Mouse (Mus musculus): ENCODE data around the gene 4930544D05Rik. TPM values are rescaled to one million over a fixed set of nuclear protein-coding genes. Genes with fewer than 3 reads are reported as not detected.
A peak's percentile ranks its signal among the peaks of the same experiment; 100 is the strongest.

The 4930544D05Rik gene
- polyA plus RNA-seq, 1 experiment from 2014 or later = 0.23 TPM

GRCm38 (mm10) chr11:70583022-70583714 lies 32.5 kb upstream of the 4930544D05Rik start:
- no peak for ATAC-seq (ENCODE audit: insufficient read depth, low FRiP score, low read depth)
- no peaks in the 10 kb centered on the region for H3K36me3 ChIP-seq
- H3K9ac ChIP-seq = no peak overlapping the region
- H3K27me3 ChIP-seq (replicated peaks) = no peaks in the 10 kb centered on the region
- no peak overlapping the region for H3K4me3 ChIP-seq (replicated peaks)
- H3K4me2 ChIP-seq = peak overlapping the region; percentile 2; the same call in 1 of the 2 replicates
- H3K4me1 ChIP-seq = peaks cover 54% of the 10 kb centered on the region
- H3K9me3 ChIP-seq = no peaks in the 10 kb centered on the region
- WGBS = 42% methylated on average over 6 of the region's 6 CpGs
- peak overlapping the region; percentile 79 for H3K27ac ChIP-seq

GRCm38 (mm10) chr11:70583775-70584174 lies 31.9 kb upstream of the 4930544D05Rik start:
- no peaks in the 10 kb centered on the region for H3K9me3 ChIP-seq
- H3K9ac ChIP-seq = no peak overlapping the region
- H3K4me3 ChIP-seq (replicated peaks) = no peak overlapping the region
- no peaks in the 10 kb centered on the region for H3K27me3 ChIP-seq (replicated peaks)
- 82% methylated on average over 7 of the region's 7 CpGs for WGBS
- peaks cover 48% of the 10 kb centered on the region for H3K4me1 ChIP-seq
- no peak for ATAC-seq (ENCODE audit: insufficient read depth, low FRiP score, low read depth)
- no peak overlapping the region for H3K4me2 ChIP-seq
- no peaks in the 10 kb centered on the region for H3K36me3 ChIP-seq
- peak overlapping the region; percentile 79 for H3K27ac ChIP-seq

- H3K36me3 ChIP-seq = no peaks in the 10 kb centered on the region
- H3K4me1 ChIP-seq = peaks cover 36% of the 10 kb centered on the region
- peak overlapping the region; percentile 52 for H3K27ac ChIP-seq
- no peak overlapping the region for H3K4me2 ChIP-seq
- H3K27me3 ChIP-seq (replicated peaks) = no peaks in the 10 kb centered on the region
- H3K9ac ChIP-seq = no peak overlapping the region
- ATAC-seq (ENCODE audit: insufficient read depth, low FRiP score, low read depth) = peak; percentile 79
- H3K9me3 ChIP-seq = no peaks in the 10 kb centered on the region
- WGBS = 35% methylated on average over 7 of the region's 7 CpGs
- H3K4me3 ChIP-seq (replicated peaks) = no peak overlapping the region
Measured at GRCm38 (mm10) chr11:70585457-70585856, 30.2 kb upstream of the 4930544D05Rik start.

- 0 out of 2 replicates have a peak overlapping the region, but pooled peaks have one; percentile 52 for H3K27ac ChIP-seq
- no peaks in the 10 kb centered on the region for H3K27me3 ChIP-seq (replicated peaks)
- H3K9ac ChIP-seq = no peak overlapping the region
- H3K36me3 ChIP-seq = no peaks in the 10 kb centered on the region
- peaks cover 36% of the 10 kb centered on the region for H3K4me1 ChIP-seq
- H3K9me3 ChIP-seq = no peaks in the 10 kb centered on the region
- WGBS = 78% methylated on average over 3 of the region's 3 CpGs
- no peak overlapping the region for H3K4me2 ChIP-seq
- no peak overlapping the region for H3K4me3 ChIP-seq (replicated peaks)
- no peak for ATAC-seq (ENCODE audit: insufficient read depth, low FRiP score, low read depth)
Measured at GRCm38 (mm10) chr11:70586261-70586660, 29.4 kb upstream of the 4930544D05Rik start.

- Histone ChIP-seq H3K9me3 (no peaks in the 10 kb centered on the region), H3K27me3 (replicated peaks) (no peaks in the 10 kb centered on the region), H3K4me1 (peaks cover 35% of the 10 kb centered on the region), H3K4me3 (replicated peaks) (no peak overlapping the region), H3K9ac (no peak overlapping the region), H3K4me2 (no peak overlapping the region), H3K27ac (no peak overlapping the region), H3K36me3 (no peaks in the 10 kb centered on the region)
- WGBS = 70% methylated on average over 5 of the region's 5 CpGs
- no peak for ATAC-seq (ENCODE audit: insufficient read depth, low FRiP score, low read depth)
Measured at GRCm38 (mm10) chr11:70586954-70587353, 28.7 kb upstream of the 4930544D05Rik start.

- Histone ChIP-seq H3K4me3 (replicated peaks) (no peak overlapping the region), H3K9me3 (no peaks in the 10 kb centered on the region), H3K36me3 (no peaks in the 10 kb centered on the region), H3K9ac (no peak overlapping the region), H3K27me3 (replicated peaks) (no peaks in the 10 kb centered on the region), H3K4me2 (no peak overlapping the region), H3K4me1 (0 out of 2 replicates have a peak, but pooled peaks cover 7% of the 10 kb centered on the region), H3K27ac (no peak overlapping the region)
- 84% methylated on average over 1 of the region's 1 CpGs for WGBS
- no peak for ATAC-seq (ENCODE audit: insufficient read depth, low FRiP score, low read depth)
Measured at GRCm38 (mm10) chr11:70591733-70592132, 23.9 kb upstream of the 4930544D05Rik start.

- ATAC-seq (ENCODE audit: insufficient read depth, low FRiP score, low read depth) = no peak
- no peak overlapping the region for H3K4me2 ChIP-seq
- H3K9me3 ChIP-seq = no peaks in the 10 kb centered on the region
- no peak overlapping the region for H3K4me3 ChIP-seq (replicated peaks)
- no peak overlapping the region for H3K9ac ChIP-seq
- H3K27me3 ChIP-seq (replicated peaks) = no peaks in the 10 kb centered on the region
- peaks cover 4% of the 10 kb centered on the region; the same call in 1 of the 2 replicates for H3K36me3 ChIP-seq
- no peak overlapping the region; the same call in 1 of the 2 replicates for H3K27ac ChIP-seq
- 74% methylated on average over 15 of the region's 15 CpGs for WGBS
- 0 out of 2 replicates have a peak, but pooled peaks cover 3% of the 10 kb centered on the region for H3K4me1 ChIP-seq
Measured at GRCm38 (mm10) chr11:70594253-70594989, 21.2 kb upstream of the 4930544D05Rik start.

- Histone ChIP-seq H3K9ac (no peak overlapping the region), H3K36me3 (peaks cover 4% of the 10 kb centered on the region; the same call in 1 of the 2 replicates), H3K4me1 (0 out of 2 replicates have a peak, but pooled peaks cover 3% of the 10 kb centered on the region), H3K4me3 (replicated peaks) (no peak overlapping the region), H3K9me3 (no peaks in the 10 kb centered on the region), H3K27me3 (replicated peaks) (no peaks in the 10 kb centered on the region), H3K4me2 (0 out of 2 replicates have a peak overlapping the region, but pooled peaks have one; percentile 2), H3K27ac (peak overlapping the region; percentile 57)
- 40% methylated on average over 2 of the region's 2 CpGs for WGBS
- no peak for ATAC-seq (ENCODE audit: insufficient read depth, low FRiP score, low read depth)
Measured at GRCm38 (mm10) chr11:70595638-70596037, 20.0 kb upstream of the 4930544D05Rik start.

GRCm38 (mm10) chr11:70596094-70596493 lies 19.6 kb upstream of the 4930544D05Rik start:
- H3K9ac ChIP-seq = no peak overlapping the region
- WGBS = 65% methylated on average over 4 of the region's 4 CpGs
- no peak for ATAC-seq (ENCODE audit: insufficient read depth, low FRiP score, low read depth)
- H3K9me3 ChIP-seq = no peaks in the 10 kb centered on the region
- H3K4me2 ChIP-seq = no peak overlapping the region
- no peaks in the 10 kb centered on the region for H3K27me3 ChIP-seq (replicated peaks)
- H3K27ac ChIP-seq = peak overlapping the region; percentile 57
- H3K4me3 ChIP-seq (replicated peaks) = no peak overlapping the region
- H3K36me3 ChIP-seq = peaks cover 4% of the 10 kb centered on the region; the same call in 1 of the 2 replicates
- 0 out of 2 replicates have a peak, but pooled peaks cover 3% of the 10 kb centered on the region for H3K4me1 ChIP-seq

- Histone ChIP-seq H3K9me3 (no peaks in the 10 kb centered on the region), H3K4me2 (no peak overlapping the region), H3K36me3 (peaks cover 11% of the 10 kb centered on the region; the same call in 1 of the 2 replicates), H3K9ac (no peak overlapping the region), H3K4me3 (replicated peaks) (no peak overlapping the region), H3K27me3 (replicated peaks) (no peaks in the 10 kb centered on the region), H3K4me1 (0 out of 2 replicates have a peak, but pooled peaks cover 3% of the 10 kb centered on the region), H3K27ac (no peak overlapping the region)
- WGBS = 74% methylated on average over 6 of the region's 6 CpGs
- ATAC-seq (ENCODE audit: insufficient read depth, low FRiP score, low read depth) = no peak
Measured at GRCm38 (mm10) chr11:70597301-70597700, 18.3 kb upstream of the 4930544D05Rik start.

- Histone ChIP-seq H3K4me1 (0 out of 2 replicates have a peak, but pooled peaks cover 3% of the 10 kb centered on the region), H3K4me2 (no peak overlapping the region), H3K36me3 (peaks cover 11% of the 10 kb centered on the region; the same call in 1 of the 2 replicates), H3K9me3 (no peaks in the 10 kb centered on the region), H3K9ac (no peak overlapping the region), H3K27me3 (replicated peaks) (no peaks in the 10 kb centered on the region), H3K27ac (no peak overlapping the region), H3K4me3 (replicated peaks) (no peak overlapping the region)
- ATAC-seq (ENCODE audit: insufficient read depth, low FRiP score, low read depth) = no peak
- WGBS = 88% methylated on average over 9 of the region's 9 CpGs
Measured at GRCm38 (mm10) chr11:70598451-70598953, 17.1 kb upstream of the 4930544D05Rik start.
